Mouse (Mus musculus) cortical plate, adult 2 months (tissue): ENCODE measurements around the gene Trit1. TPM values are rescaled to one million over a fixed set of nuclear protein-coding genes. Genes with fewer than 3 reads are reported as not detected.

Source experiments
- H3K27ac ChIP-seq: fragments of 200-500 bp; 2 replicates; pipeline ENCODE4 v1.5.1; 2012; ENCODE audit warnings: low read length, control low read depth, inconsistent platforms; ENCODE audit not compliant: insufficient read depth
- H3K4me1 ChIP-seq: fragments of 200-500 bp; 2 replicates; pipeline ENCODE4 v1.6.1; 2011; ENCODE audit warnings: low read length; ENCODE audit not compliant: control insufficient read depth, insufficient read depth
- H3K4me3 ChIP-seq: fragments of 200-500 bp; 2 replicates; pipeline ENCODE4 v1.5.1; 2011; ENCODE audit warnings: mild to moderate bottlenecking, low read length, control low read depth; ENCODE audit not compliant: insufficient read depth
- CTCF ChIP-seq: fragments of 200-500 bp; IDR thresholded peaks from 2 replicates; pipeline ENCODE4 v1.5.1; 2011; ENCODE audit warnings: mild to moderate bottlenecking, control low read depth, low read length; ENCODE audit not compliant: insufficient read depth; ENCODE audit errors: extremely low read depth
- POLR2A ChIP-seq: fragments of 200-500 bp; IDR thresholded peaks from 2 replicates; pipeline ENCODE4 v1.6.1; 2011; ENCODE audit warnings: mild to moderate bottlenecking, low read length, control low read depth; ENCODE audit not compliant: insufficient read depth; ENCODE audit errors: extremely low read depth
- polyA plus RNA-seq: library from polyadenylated mRNA; depleted of rRNA; stranded (reverse); fragments of >200 nt; gene quantifications from 2 replicates; pipeline ENCODE4 v1.2.3, GENCODE M21; 2012; rRNA removed

The Trit1 gene
- 12.6 and 15.7 TPM in 2 replicates for polyA plus RNA-seq

DNA sequence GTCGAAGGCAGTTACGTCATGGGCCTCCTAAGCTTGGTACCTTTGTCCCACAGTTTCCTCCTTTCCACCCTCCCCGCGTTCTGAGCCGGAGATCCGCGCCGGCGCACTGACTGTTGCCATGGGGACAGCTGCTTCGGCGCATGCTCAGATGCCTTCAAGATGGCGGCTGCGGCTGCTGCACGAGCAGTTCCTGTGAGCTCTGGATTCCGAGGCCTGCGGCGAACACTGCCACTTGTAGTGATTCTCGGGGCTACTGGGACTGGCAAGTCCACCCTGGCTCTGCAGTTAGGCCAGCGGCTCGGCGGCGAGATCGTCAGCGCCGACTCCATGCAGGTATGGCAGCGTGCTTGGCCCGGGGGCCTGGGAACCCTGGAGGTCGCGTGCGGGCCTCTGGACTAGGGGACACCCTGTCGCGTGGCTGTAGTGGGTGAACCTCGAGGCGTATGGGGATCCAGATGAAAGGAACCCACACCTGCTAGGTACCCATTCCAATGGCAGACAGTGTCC lies at the start of gene Trit1:
Gene Trit1, plus strand, starts transcription at position 147 of the 507 bp plus-strand sequence.
- Histone ChIP-seq H3K27ac (peak within 1 kb of the TSS; percentile 86), H3K4me1 (peaks cover 5% of the 10 kb centered on the region; the same call in 1 of the 2 replicates), H3K4me3 (peak within 1 kb of the TSS; percentile 94)
- TF ChIP-seq POLR2A: peak; percentile 93
- no peak for TF ChIP-seq CTCF

GRCm38 (mm10) chr4:122968106-122968505 lies 48.3 kb upstream of the Trit1 start:
- Histone ChIP-seq H3K4me1 (no peaks in the 10 kb centered on the region), H3K27ac (no peak overlapping the region), H3K4me3 (no peak overlapping the region)
- TF ChIP-seq POLR2A (no peak), CTCF (no peak)

DNA sequence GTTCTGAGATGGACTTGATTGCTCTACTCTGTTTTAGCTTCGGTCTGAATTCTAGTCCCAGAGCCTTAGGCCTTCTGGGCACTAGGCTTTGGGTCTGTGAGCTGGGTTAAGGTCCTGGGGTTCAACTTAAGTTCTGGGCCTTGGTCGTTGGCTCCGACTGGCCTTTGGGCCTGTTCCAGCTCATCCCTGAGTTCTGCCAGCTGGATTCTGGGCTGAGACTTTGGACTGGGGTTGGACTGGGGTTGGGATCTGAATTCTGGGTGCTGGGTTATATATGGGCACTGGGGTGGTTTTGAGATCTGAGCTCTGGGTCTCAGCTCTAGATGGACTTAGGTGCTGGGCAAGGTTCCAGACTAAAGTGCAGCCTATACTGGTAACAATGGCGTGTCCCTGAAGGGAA lies 45.2 kb upstream of the Trit1 start:
- TF ChIP-seq CTCF: no peak
- Histone ChIP-seq H3K4me3 (no peak overlapping the region), H3K4me1 (no peaks in the 10 kb centered on the region), H3K27ac (no peak overlapping the region)

- TF ChIP-seq CTCF (no peak), POLR2A (no peak)
- H3K4me3 ChIP-seq: no peak overlapping the region
- H3K4me1 ChIP-seq: no peaks in the 10 kb centered on the region
- H3K27ac ChIP-seq: no peak overlapping the region
Measured at GRCm38 (mm10) chr4:122971646-122972045, 44.8 kb upstream of the Trit1 start.

- Histone ChIP-seq H3K27ac (no peak overlapping the region), H3K4me1 (no peaks in the 10 kb centered on the region), H3K4me3 (no peak overlapping the region)
- TF ChIP-seq POLR2A: no peak
- TF ChIP-seq CTCF: no peak
Measured at GRCm38 (mm10) chr4:122972056-122972455, 44.3 kb upstream of the Trit1 start.

- Histone ChIP-seq H3K4me1 (no peaks in the 10 kb centered on the region), H3K4me3 (no peak overlapping the region)
- TF ChIP-seq POLR2A: no peak
- TF ChIP-seq CTCF: no peak
Measured at GRCm38 (mm10) chr4:122974976-122975520, 41.3 kb upstream of the Trit1 start.

DNA sequence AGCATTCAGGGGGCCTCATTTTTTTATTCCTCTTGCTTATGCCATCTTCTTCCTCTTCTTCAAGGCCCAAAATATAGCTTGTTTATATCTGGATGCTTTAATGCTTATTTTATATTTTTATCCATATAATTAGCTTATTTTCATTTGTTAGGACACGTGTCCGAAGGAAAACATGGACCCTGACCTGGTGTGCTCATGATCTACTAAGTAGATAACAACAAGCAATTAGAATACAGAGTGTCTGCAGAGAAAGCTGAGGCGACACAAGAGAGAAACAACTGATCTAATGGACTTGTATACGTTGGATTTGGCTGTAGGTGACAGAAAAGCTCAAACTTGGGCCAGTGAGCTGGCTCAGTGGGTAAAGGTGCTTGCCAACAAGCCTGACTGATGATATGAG lies 39.5 kb upstream of the Trit1 start:
- Histone ChIP-seq H3K27ac (no peak overlapping the region), H3K4me1 (no peaks in the 10 kb centered on the region), H3K4me3 (no peak overlapping the region)
- TF ChIP-seq CTCF: no peak
- no peak for TF ChIP-seq POLR2A

More at GRCm38 (mm10) chr4:122974976-122975520, 41.3 kb upstream of the Trit1 start:
- no peak overlapping the region for H3K27ac ChIP-seq

DNA sequence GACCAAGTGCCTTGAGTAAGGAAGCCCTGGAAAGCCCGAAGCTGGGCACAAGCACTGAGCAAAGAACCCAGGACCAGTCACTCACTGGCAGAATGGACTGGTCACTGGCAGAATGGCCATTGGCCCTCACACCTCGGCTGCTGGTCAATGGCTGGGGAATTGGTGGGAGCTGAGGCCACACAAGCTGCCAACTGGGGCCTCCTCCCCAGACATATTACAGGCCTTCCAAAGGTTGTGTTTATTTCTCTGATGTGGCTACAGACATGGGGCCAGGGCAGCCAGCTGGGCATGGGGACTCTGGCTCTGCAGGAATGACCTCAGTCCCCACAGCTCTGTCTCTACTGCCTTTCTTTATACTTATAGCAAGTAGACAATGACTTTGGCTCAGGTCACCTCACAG lies 37.5 kb upstream of the Trit1 start:
- H3K4me1 ChIP-seq: no peaks in the 10 kb centered on the region
- TF ChIP-seq CTCF: no peak
- no peak for TF ChIP-seq POLR2A
- no peak overlapping the region for H3K4me3 ChIP-seq
- H3K27ac ChIP-seq: no peak overlapping the region

DNA sequence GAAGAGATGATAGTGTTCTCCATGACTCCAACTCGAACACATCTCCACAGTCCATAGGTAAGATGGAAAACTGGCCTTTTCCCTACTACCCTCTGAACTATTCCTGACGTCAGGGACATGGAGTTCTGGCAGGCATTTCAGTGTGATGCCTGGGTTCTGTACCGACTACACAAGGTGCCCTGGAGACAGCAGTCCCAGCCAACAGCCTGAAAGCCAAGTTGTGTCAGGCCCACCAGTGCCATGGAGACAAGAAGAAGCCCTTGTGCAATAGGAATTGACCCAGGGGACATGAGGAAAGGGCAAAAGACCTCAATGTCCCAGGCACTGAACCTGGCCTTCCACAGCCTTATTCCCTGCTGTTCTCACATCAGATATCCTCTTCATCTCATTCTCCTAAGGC lies 36.6 kb upstream of the Trit1 start:
- H3K4me3 ChIP-seq: no peak overlapping the region

DNA sequence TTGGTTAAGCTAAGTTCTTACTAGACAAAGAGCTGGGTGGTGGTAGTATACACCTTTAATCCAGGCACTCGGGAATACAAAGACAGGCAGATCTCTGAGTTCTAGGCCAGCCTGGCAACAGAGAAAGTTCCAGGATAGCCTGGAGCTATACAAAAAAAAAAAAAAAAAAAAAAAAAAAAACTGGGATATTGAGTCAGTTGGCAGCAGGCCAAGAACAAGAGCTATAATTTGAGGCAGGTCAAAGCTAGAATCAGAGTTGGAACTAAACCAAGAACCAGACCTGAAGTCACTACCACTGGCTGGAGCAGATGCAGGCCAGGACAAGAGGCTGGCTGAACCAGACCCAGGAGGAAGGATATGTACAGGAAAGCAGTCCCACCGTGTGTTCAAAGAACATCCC lies 35.7 kb upstream of the Trit1 start:
- no peak overlapping the region for H3K27ac ChIP-seq
- no peak for TF ChIP-seq POLR2A
- TF ChIP-seq CTCF: no peak
- no peak overlapping the region for H3K4me3 ChIP-seq

More for the DNA sequence above, 36.6 kb upstream of the Trit1 start:
- Histone ChIP-seq H3K27ac (no peak overlapping the region), H3K4me1 (no peaks in the 10 kb centered on the region)
- TF ChIP-seq POLR2A: no peak
- no peak for TF ChIP-seq CTCF

More for the DNA sequence above, 35.7 kb upstream of the Trit1 start:
- no peaks in the 10 kb centered on the region for H3K4me1 ChIP-seq
